Mouse (Mus musculus): ENCODE data around the gene Gpr152.

DNA sequence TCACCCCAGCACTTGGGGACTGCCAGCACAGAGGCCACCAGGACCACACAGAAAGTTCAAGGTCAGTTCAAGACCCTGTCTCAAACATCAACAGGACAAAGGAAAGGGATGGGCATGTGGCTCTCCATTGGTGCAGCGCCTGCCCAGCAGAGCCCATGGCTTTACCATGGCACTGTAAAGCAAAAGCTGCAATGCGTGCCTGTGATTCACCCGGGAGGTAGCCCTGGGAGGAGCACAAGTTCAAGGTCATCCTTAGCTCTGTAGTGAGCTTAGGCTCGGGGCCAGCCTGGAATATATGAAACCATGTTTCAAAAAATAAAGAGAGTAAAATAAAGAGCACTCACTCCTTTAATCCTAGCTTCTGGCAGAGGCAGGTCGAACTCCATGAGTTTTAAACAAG is 12.3 kb downstream of the Gpr152 start:
- TF ChIP-seq CTCF (IDR thresholded peaks at IDR 0.05; ENCODE audit: low read depth) (no peak), EP300 (IDR thresholded peaks at IDR 0.05; ENCODE audit: low read depth) (no peak)

All from liver, postnatal 0 days (tissue).